In the genomic region with DNA sequence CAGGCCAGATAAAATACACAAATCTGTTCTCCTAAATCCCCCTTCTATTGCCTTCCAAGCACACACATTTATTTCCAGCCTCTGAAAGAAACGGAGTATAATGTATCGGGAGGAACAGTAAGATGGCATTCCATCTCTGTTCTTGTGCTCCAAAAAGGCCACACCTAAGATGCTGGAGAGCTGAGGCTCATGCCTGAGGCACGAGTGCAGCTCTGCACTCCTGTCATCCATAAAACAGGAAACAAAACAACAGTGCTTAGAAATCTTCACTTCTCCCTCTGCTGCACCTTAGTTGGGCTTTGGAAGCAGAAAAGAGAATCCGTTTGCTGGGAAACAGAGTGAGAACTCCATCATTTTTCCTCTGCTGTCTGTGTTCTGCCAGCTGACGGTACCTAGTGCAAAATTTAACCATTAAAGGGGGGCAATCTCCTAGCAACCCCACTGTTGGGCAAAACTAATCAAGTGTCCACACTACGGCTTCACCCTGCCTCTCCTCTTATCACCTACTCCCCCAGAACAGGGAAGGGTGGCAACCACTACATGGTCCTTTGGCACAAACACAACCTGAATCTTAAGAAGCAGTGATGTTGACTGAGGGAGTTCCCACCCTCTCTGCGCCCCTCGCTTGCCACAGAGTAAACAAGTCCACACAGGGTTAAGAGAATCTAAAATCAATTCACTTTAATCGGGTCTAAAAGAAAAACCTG, we compare ENCODE assay signal across 8 mouse cellular contexts.
DNase-seq lines count a peak whose midpoint lies in the region; ATAC-seq lines count a peak whose summit lies in the region.

No protein-coding gene starts in this region.

- no peaks in the 10 kb centered on the region for H3K36me3 ChIP-seq in heart, embryonic 14.5 days (ENCODE audit: control insufficient read depth, insufficient read depth, low read length)
- no peaks in the 10 kb centered on the region for H3K36me3 ChIP-seq in hindbrain, embryonic 13.5 days
- no peaks in the 10 kb centered on the region for H3K36me3 ChIP-seq in midbrain, embryonic 13.5 days

- H3K4me3 ChIP-seq in heart, embryonic 14.5 days (ENCODE audit: control insufficient read depth in 1 of 2, insufficient read depth in 1 of 2, low read depth in 1 of 2, low read length in 2 of 2), result peak overlapping the region; percentile 48 to 69
- H3K4me3 ChIP-seq in hindbrain, embryonic 13.5 days, result peak overlapping the region; percentile 64
- peak overlapping the region; percentile 59 for H3K4me3 ChIP-seq in midbrain, embryonic 13.5 days (replicated peaks)

- no peaks in the 10 kb centered on the region for H3K9me3 ChIP-seq in heart, embryonic 14.5 days (ENCODE audit: control insufficient read depth, low read length)
- H3K9me3 ChIP-seq in hindbrain, embryonic 13.5 days, result no peaks in the 10 kb centered on the region
- H3K9me3 ChIP-seq in midbrain, embryonic 13.5 days, result no peaks in the 10 kb centered on the region

- no peak overlapping the region for H3K27ac ChIP-seq in heart, embryonic 14.5 days (replicated peaks in 1 of 2; ENCODE audit: control insufficient read depth in 1 of 2, insufficient read depth in 1 of 2, low read depth in 2 of 2, low read length in 2 of 2)
- peak overlapping the region; percentile 94 for H3K27ac ChIP-seq in hindbrain, embryonic 13.5 days
- peak overlapping the region; percentile 93 for H3K27ac ChIP-seq in midbrain, embryonic 13.5 days

- no peak for DNase-seq in heart, adult 11 months
- peak; percentile 45 for DNase-seq in brain, adult 2 months (ENCODE audit: low read depth, low spot score)
- DNase-seq in adrenal gland, postnatal 14 days, result no peak
- no peak for DNase-seq in adrenal gland, adult 18-20 months (ENCODE audit: low spot score in 2 of 2)
- DNase-seq in thymus, postnatal 0 days (ENCODE audit: low spot score), result no peak

- H3K9ac ChIP-seq in heart, embryonic 14.5 days (ENCODE audit: low read length), result peak overlapping the region; percentile 71
- peak overlapping the region; percentile 83 for H3K9ac ChIP-seq in hindbrain, embryonic 13.5 days
- H3K9ac ChIP-seq in midbrain, embryonic 13.5 days (replicated peaks), result peak overlapping the region; percentile 80

- no peak for ATAC-seq in heart, embryonic 14.5 days (ENCODE audit: insufficient number of reproducible peaks, insufficient read depth, low FRiP score, low read depth)
- peak; percentile 52; the same call in 1 of the 2 replicates for ATAC-seq in hindbrain, embryonic 13.5 days (ENCODE audit: low FRiP score)
- ATAC-seq in midbrain, embryonic 13.5 days, result 0 out of 2 replicates have a peak, but pooled peaks have one; percentile 16

- peaks cover 5 to 10% of the 10 kb centered on the region in 2 experiments; a peak in 3 of 4 replicates for H3K4me1 ChIP-seq in heart, embryonic 14.5 days (ENCODE audit: control insufficient read depth in 2 of 2, insufficient read depth in 2 of 2, low read length in 2 of 2)
- peaks cover 35% of the 10 kb centered on the region for H3K4me1 ChIP-seq in hindbrain, embryonic 13.5 days (replicated peaks)
- H3K4me1 ChIP-seq in midbrain, embryonic 13.5 days (replicated peaks), result peaks cover 38% of the 10 kb centered on the region

- 13% methylated on average over 9 of the region's 9 CpGs for WGBS in heart, embryonic 14.5 days
- 8% methylated on average over 9 of the region's 9 CpGs for WGBS in hindbrain, embryonic 13.5 days
- WGBS in midbrain, embryonic 13.5 days, result 8% methylated on average over 9 of the region's 9 CpGs

- H3K4me2 ChIP-seq in heart, embryonic 14.5 days (ENCODE audit: low read length), result peak overlapping the region; percentile 86
- H3K4me2 ChIP-seq in hindbrain, embryonic 13.5 days, result peak overlapping the region; percentile 70
- peak overlapping the region; percentile 77 for H3K4me2 ChIP-seq in midbrain, embryonic 13.5 days (replicated peaks)

- H3K27me3 ChIP-seq in heart, embryonic 14.5 days (ENCODE audit: control insufficient read depth, insufficient read depth, low read length), result no peaks in the 10 kb centered on the region
- H3K27me3 ChIP-seq in hindbrain, embryonic 13.5 days, result no peaks in the 10 kb centered on the region
- no peaks in the 10 kb centered on the region for H3K27me3 ChIP-seq in midbrain, embryonic 13.5 days

Comparison
In these comparisons a context has a peak if more than half of its experiments do, and no peak if none do; other contexts are left out.
1. H3K27ac ChIP-seq: peak in hindbrain, embryonic 13.5 days (single experiment) and midbrain, embryonic 13.5 days (single experiment); none in heart, embryonic 14.5 days (0 of 2).
2. Peak in every context shown above with its lines, with median percentiles within 50 percentile points of each other: H3K4me2 ChIP-seq, H3K4me3 ChIP-seq and H3K9ac ChIP-seq.